Mouse (Mus musculus): ENCODE results near the gene Mfsd6l.

GRCm38 (mm10) chr11:68566447-68567059 is 10.6 kb downstream of the Mfsd6l start:
- TF ChIP-seq CTCF (IDR thresholded peaks at IDR 0.05; ENCODE audit: low read depth, low read length) (no peak), GATA1 (IDR thresholded peaks at IDR 0.05; ENCODE audit: borderline replicate concordance, low read length) (no peak), GATA2 (IDR thresholded peaks at IDR 0.05; ENCODE audit: borderline replicate concordance, low read depth, low read length) (no peak), POLR2AphosphoS5 (IDR thresholded peaks at IDR 0.05; ENCODE audit: insufficient replicate concordance, low read depth, low read length) (no peak)

Measured in G1E (cell line).